Mouse (Mus musculus): ENCODE data around the gene Ccdc70.

- no peak for TF ChIP-seq CTCF (IDR thresholded peaks at IDR 0.05; ENCODE audit: control insufficient read depth, insufficient read depth, insufficient read length)
- TF ChIP-seq USF1 (IDR thresholded peaks at IDR 0.05; ENCODE audit: low read depth): no peak
- no peak for TF ChIP-seq CEBPB (IDR thresholded peaks at IDR 0.05; ENCODE audit: low read depth)
- TF ChIP-seq MAX (IDR thresholded peaks at IDR 0.05): no peak
Observed at GRCm38 (mm10) chr8:21992184-21992583, 22.6 kb downstream of the Ccdc70 start.

Measured in C2C12 (cell line).